Mouse (Mus musculus) right cerebral cortex, adult 2 months (tissue): Measurements from ENCODE around the gene Opn1sw.

ENCODE experiments used
- DNase-seq, 2 experiments: peaks; one replicate each; pipeline ENCODE4 v3.0.0; 2021 to 2022; ENCODE audit warnings: low spot score in 2 of 2

Gene Opn1sw

GRCm38 (mm10) chr6:29388052-29388518, at the start of gene Opn1sw:
Opn1sw (minus strand) TSS chr6:29388468.
- DNase-seq, result no peak

DNA sequence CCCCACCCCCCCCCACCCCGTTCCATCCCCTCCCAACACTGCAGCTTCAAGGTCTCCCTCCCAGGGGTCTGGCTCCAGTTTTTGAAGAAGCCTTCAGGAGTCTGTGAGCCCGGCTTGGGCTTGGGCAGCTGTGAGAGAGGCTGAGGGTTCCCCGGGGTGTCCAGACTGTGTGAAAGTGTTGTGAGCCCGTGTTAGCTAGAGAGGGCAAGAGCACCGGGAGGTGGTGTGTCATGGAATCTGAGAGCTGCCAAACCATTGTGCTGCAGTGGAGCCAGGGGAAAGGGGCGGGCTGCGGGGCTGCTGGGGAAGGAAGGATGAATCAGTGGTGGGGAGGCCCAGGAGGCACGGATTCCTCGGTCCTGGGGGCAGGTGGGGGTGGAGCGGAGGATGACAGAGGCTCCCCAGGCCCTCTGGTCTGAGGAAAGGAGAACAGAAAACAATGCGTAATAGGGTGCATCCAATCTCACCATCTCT, 48.2 kb upstream of the Opn1sw start:
- no peak for DNase-seq

DNA sequence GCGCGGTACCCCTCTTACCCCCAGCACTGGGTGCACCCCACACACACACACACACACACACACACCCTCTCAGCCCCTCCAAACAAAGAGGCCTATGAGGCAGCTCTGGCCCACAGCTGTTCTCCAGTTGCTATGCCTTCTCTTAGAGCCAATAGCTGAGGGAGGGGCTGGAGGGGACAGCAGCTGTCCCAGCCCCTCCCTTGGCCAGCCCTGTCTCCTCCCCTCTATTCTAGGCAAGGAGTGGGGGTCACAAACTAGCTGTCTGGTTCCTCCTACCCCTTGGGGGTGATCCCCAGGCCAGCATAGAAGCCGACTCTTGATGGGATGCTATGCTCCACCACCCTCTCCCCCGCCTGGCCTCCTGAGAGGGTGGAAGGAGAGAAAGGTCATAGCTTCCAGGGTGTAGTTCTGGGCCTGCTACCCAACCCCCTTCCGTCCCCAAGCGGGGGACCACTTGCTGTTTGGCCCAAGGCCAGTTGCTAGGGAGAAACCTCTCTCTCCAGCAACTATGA, 47.7 kb upstream of the Opn1sw start:
- DNase-seq, result no peak

DNA sequence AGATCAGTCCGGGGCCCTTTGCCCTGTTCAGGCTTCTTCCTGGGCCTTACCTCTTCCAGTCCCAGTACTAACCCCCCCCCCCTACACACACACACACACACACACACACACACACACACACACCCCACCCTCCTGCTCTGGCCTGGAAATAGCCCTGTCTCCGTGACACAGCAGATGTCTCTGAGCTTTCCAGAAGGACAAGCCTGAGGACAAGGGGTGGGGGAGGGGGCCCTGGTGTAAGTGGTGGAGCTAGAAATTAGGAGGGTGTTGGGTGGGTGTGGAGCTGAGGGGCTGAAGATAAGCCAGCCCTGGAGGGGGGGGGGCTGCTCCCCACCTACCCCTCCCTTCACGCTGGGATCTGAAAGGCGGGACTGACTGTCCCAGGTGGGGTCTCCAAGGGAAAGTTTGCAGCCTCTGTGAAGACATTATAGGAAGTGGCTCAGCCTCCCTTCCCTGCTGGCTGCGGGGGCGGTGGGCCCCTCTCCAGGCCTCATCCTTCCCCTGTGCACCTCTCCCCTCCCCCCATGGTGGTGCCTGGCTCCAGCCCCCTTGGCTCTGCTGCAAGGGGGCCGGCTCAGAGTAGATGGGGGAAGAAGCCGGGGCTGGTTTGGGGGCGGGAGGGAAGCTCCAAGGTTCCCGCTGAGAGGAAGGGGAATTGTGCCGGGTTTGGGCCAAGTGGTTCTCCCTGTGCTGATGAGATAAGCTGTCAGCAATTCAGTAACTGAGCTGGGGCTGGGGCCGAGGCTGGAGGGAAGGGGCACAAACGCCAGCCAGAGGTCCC, 46.8 kb upstream of the Opn1sw start:
- no peak for DNase-seq

- no peak for DNase-seq
Measured at GRCm38 (mm10) chr6:29433804-29434795, 45.8 kb upstream of the Opn1sw start.

DNA sequence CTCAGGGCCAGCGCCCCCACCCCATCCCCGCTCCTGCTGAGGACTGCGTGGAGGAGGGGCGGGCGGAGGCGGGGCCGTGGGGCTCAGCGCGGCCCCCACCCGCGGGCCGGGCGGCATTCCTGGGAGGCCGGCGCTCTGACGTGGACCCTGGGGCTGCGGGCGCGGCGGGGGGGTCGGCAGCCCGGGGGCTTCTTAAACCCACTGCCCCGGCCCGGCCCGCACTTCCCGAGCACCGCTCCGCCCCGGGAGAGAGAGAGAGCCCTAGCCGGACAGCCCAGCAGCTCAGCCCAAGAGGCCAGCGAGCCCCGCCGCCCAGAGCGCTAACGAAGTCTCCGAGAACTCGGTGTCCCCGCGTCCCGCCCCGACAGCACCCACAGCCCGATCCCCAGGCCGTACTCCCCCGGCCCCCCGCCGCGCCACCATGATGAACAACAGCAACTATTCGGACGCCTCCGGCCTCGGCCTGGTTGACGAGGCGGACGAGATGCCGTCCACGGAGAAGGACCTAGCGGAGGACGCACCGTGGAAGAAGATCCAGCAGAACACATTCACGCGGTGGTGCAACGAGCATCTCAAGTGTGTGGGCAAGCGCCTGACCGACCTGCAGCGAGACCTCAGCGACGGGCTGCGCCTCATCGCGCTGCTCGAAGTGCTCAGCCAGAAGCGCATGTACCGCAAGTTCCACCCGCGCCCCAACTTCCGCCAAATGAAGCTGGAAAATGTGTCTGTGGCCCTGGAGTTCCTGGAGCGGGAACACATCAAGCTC, 45.0 kb upstream of the Opn1sw start, which contains the start of gene Flnc:
TSS of gene Flnc (plus strand) at position 219 of the 766 bp plus-strand sequence.
- DNase-seq, result peak in 1 of 2 experiments; percentile 17

DNA sequence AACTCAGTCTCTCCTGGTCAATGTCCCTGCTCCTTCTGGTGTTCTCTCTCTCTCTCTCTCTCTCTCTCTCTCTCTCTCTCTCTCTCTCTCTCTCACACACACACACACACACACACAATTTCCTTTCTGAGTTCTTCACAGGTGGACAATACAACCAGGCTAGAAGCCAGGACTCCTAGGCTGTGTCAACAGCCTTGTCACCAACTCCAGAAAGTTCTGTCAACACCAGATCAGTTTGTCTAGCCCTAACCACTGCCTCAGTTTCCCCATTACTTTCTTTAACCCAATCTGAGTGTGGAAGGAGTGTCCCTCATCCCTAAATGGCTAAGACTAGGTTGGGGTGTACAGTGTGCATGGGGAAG, 44.4 kb upstream of the Opn1sw start:
- DNase-seq, result no peak

GRCm38 (mm10) chr6:29432156-29432555, 43.9 kb upstream of the Opn1sw start:
- DNase-seq, result no peak

DNA sequence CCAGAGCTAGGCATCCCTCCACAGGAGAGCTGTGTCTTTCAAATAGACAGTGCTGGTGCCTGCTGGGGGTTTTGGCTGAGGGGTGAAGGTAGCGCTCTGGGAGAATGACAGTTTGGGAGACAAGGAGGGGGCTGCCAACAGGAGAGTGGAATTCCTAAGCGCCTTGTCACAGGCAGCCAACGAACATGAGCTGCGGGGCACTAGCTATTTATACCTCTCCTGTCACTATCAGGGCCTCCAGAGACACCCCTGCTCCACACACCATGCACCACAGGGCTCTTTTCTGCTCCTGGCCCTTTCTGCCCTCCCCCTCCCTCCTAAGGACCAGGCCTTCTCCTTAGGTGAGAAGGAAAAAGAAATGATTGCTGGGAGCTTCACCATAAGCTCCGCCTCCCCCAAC, 43.2 kb upstream of the Opn1sw start:
- no peak for DNase-seq

- no peak for DNase-seq
Measured at GRCm38 (mm10) chr6:29430681-29431420, 42.6 kb upstream of the Opn1sw start.

GRCm38 (mm10) chr6:29428171-29428570, 39.9 kb upstream of the Opn1sw start:
- no peak for DNase-seq

DNA sequence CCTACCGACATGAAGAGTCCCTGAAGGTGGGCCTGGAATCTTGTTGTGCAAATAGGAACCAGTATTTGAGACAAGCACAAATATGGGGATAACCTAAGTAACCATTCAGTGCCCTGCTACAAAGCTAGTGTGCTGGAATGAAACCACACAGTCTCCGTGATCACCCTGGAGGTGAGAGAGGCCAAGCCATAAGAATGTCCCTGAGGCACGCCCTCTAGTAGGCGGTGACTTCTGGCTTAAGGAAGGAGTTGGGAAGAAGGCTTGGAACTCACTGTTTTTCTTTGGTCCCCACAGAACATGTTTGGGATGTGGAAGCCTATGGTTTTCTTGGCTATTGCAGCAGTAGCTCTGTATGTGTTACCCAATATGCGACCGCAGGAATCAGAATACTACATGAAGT, 38.1 kb upstream of the Opn1sw start:
- no peak for DNase-seq

- no peak for DNase-seq
Measured at GRCm38 (mm10) chr6:29425118-29425517, 36.9 kb upstream of the Opn1sw start.

DNA sequence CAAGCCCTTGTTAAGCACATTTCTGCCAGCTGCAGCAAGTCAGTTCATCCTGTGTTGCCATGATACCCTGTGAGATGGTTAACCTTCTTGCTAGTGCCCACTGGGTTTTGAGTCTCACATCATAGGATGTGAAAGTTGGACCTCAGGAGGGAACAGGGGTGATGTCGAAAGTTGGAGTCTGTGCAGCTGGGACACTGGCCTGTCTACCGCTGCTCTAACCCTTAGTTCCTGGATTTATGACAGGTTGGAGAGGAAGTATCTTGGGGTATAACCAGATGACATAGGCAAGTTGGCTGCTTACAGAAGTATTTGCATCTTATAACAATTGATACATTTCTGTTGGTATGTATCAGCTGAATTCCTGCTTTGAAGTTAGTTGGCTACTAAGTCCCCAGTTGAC, 32.3 kb upstream of the Opn1sw start:
- no peak for DNase-seq

GRCm38 (mm10) chr6:29415446-29415845, 27.2 kb upstream of the Opn1sw start:
- DNase-seq, result no peak

GRCm38 (mm10) chr6:29406412-29406811, 18.1 kb upstream of the Opn1sw start:
- DNase-seq, result peak in 1 of 2 experiments; percentile 37

- DNase-seq, result no peak
Measured at GRCm38 (mm10) chr6:29402693-29403342, 14.6 kb upstream of the Opn1sw start.

- DNase-seq, result no peak
Measured at GRCm38 (mm10) chr6:29399851-29400250, 11.6 kb upstream of the Opn1sw start.

GRCm38 (mm10) chr6:29397575-29397974, 9.3 kb upstream of the Opn1sw start:
- DNase-seq, result peak; percentile 31 to 37
